Mouse (Mus musculus) embryonic facial prominence, embryonic 13.5 days (tissue): ENCODE measurements around the gene Gm27179. TPM values are rescaled to one million over a fixed set of nuclear protein-coding genes. Genes with fewer than 3 reads are reported as not detected.
A peak's percentile ranks its signal among the peaks of the same experiment; 100 is the strongest.
"Not testable (repeated sequence)": the region's sequence is repeated elsewhere in the genome, so short reads cannot be mapped to it uniquely, and the experiment has no call there.

Source experiments
- ATAC-seq: fragments of 200-750 bp; cut with Nextera tagmentation; 2 replicates; pipeline ENCODE4 v1.8.0; 2017; ENCODE audit warnings: low read depth; ENCODE audit not compliant: insufficient number of reproducible peaks, insufficient read depth, low FRiP score, low TSS enrichment
- H3K27ac ChIP-seq: fragments of 300-500 bp; sonication (generic); 2 replicates; pipeline ENCODE4 v1.5.1; 2015; ENCODE audit warnings: moderate library complexity, mild to moderate bottlenecking, inconsistent platforms
- H3K27me3 ChIP-seq: fragments of 300-500 bp; sonication (generic); 2 replicates; pipeline ENCODE4 v1.6.1; 2015; ENCODE audit warnings: mild to moderate bottlenecking, inconsistent platforms
- H3K36me3 ChIP-seq: fragments of 300-500 bp; sonication (generic); 2 replicates; pipeline ENCODE4 v1.6.1; 2015; ENCODE audit warnings: mild to moderate bottlenecking, inconsistent platforms
- H3K4me1 ChIP-seq: fragments of 300-500 bp; sonication (generic); 2 replicates; pipeline ENCODE4 v1.6.1; 2015; ENCODE audit warnings: inconsistent platforms
- H3K4me2 ChIP-seq: fragments of 300-500 bp; sonication (generic); 2 replicates; pipeline ENCODE4 v1.6.1; 2015; ENCODE audit warnings: moderate library complexity, mild to moderate bottlenecking, inconsistent platforms
- H3K4me3 ChIP-seq: fragments of 300-500 bp; sonication (generic); 2 replicates; pipeline ENCODE4 v1.5.1; 2015; ENCODE audit warnings: mild to moderate bottlenecking, inconsistent platforms
- H3K9ac ChIP-seq: fragments of 300-500 bp; sonication (generic); 2 replicates; pipeline ENCODE4 v1.6.1; 2015; ENCODE audit warnings: mild to moderate bottlenecking, inconsistent platforms
- H3K9me3 ChIP-seq: fragments of 300-500 bp; sonication (generic); 2 replicates; pipeline ENCODE4 v1.6.1; 2016; ENCODE audit warnings: inconsistent platforms
- WGBS: fragments of 180-500 bp; shearing (Covaris S2); methylation state at CpG from one replicate; pipeline ENCODE4 v1.1.7; 2015; ENCODE audit warnings: mixed read lengths; 5-methylcytosine and 5-hydroxymethylcytosine counted together
- polyA plus RNA-seq: library from polyadenylated mRNA; unstranded; fragments of >200 nt; fragmentation: Nextera tagmentation; extraction: Ambion mirVana; gene quantifications from 2 replicates; pipeline ENCODE4 v1.2.1, GENCODE M21; 2015

Gm27179 gene
- polyA plus RNA-seq, 1 experiment from 2014 or later = not detected

DNA sequence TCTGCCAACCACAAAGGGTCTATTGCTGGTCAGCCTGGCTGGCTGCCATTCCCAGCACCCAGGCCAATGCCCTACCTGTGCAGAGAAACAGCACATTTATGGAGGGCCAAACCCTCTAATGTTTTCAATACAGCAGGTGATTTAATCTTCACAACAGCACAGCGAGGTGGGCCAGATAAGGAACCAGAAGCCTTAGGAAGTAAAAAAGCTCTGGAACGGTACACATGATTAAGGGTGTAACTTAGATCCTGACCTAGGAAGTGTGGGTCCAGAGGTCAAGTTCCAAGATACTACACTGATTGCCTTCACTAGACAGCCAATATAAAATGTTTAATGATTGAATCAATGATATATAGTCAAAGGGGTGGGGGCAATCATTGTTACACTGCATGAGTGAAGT, 8.5 kb upstream of the Gm27179 start:
- H3K9ac ChIP-seq, H3K9me3 ChIP-seq, H3K4me1 ChIP-seq, H3K36me3 ChIP-seq, ATAC-seq, H3K27me3 ChIP-seq, H3K4me3 ChIP-seq, H3K4me2 ChIP-seq, H3K27ac ChIP-seq: not testable (repeated sequence)
- WGBS = no CpG with 5 or more reads among the region's 2 CpGs

DNA sequence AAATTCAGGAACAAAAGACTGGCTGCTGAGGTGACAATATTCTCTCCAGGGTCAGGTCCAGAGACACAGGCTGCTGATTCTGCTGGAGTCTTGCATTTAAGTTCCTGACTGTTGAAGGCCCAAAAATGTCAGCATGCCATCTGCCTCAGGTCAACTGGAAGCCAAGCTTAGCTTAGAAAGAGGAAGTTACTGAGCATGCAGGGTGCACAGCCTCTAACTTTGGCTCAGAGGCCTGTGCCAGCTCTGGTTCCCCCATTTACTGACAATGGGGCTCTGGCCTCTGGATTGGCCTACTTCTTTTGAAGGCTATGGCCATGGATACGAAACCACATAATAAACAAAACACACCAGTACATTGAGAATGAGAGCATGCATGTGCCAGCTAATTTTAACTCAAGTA, 5.3 kb downstream of the Gm27179 start:
- not testable (repeated sequence) for H3K4me1 ChIP-seq, H3K27ac ChIP-seq, H3K9ac ChIP-seq, H3K9me3 ChIP-seq, H3K4me2 ChIP-seq, H3K4me3 ChIP-seq, H3K27me3 ChIP-seq, H3K36me3 ChIP-seq, ATAC-seq
- no CpG with 5 or more reads among the region's 1 CpGs for WGBS

DNA sequence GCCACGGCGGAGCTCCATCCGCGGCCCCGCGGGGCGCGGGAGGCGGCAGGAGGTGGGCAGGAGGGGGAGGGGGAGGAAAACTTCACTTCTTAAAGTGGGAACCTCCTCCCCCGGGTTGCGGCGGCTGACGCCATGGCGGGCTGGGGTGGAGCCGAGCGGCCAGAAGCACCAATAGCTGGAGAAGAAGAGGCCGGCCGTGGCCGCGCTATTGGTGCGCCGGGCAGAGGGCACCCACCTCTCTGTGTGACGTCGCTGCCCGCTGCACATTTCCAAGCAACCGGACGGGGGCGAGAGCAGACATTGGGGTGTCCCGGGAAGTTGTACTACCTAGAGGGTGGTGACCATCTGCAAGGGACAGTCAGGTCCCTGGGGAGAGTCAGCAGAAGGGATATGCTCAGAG, 9.2 kb downstream of the Gm27179 start, which contains the start of gene Gm16867:
Gene Gm16867 (minus strand): TSS at position 189 of the 400 bp plus-strand sequence.
- H3K9me3 ChIP-seq, H3K27ac ChIP-seq, H3K4me1 ChIP-seq, H3K27me3 ChIP-seq, H3K9ac ChIP-seq, H3K36me3 ChIP-seq, H3K4me2 ChIP-seq, H3K4me3 ChIP-seq: not testable (repeated sequence)
- no CpG with 5 or more reads among the region's 29 CpGs for WGBS
- ATAC-seq = peak; percentile 97

DNA sequence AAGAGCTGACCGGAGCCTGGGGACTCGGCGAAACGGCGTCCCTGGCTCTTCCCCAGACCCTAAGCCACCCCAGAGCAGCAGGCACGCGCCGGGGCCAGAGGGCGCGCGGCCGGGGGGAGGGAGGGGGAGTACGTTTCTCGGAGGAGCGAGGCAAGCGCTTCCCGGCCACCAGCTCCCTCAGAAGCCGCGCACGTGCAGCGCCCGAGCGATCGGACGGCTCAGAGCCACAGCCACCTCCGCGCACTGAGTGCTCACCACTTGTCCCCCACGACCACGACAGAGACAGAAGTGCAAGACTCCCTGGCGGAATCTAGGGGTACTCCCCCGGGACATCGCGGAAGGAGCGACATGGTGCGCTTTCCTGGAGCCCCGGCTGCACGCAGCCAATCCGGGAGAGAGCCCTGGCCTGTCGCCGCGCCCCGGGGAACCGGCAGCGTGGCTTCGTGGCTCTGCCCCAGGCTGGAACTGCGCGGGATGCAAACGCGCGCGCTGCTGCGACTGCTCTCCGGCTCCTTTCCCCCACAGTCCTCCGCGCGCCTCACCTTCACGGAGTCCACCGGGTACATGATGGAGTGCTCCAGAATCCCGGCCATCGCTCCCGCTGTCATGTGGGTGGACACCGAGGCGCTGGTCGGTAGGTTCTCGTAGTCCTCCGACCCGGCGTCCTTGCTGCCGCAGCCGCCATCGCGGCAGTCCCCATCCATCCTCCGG, 9.8 kb downstream of the Gm27179 start:
- H3K27ac ChIP-seq, H3K36me3 ChIP-seq, H3K4me1 ChIP-seq, H3K9me3 ChIP-seq, H3K4me2 ChIP-seq, H3K4me3 ChIP-seq, H3K9ac ChIP-seq, H3K27me3 ChIP-seq: not testable (repeated sequence)
- peak; percentile 54; the same call in 1 of the 2 replicates for ATAC-seq
- no CpG with 5 or more reads among the region's 73 CpGs for WGBS

DNA sequence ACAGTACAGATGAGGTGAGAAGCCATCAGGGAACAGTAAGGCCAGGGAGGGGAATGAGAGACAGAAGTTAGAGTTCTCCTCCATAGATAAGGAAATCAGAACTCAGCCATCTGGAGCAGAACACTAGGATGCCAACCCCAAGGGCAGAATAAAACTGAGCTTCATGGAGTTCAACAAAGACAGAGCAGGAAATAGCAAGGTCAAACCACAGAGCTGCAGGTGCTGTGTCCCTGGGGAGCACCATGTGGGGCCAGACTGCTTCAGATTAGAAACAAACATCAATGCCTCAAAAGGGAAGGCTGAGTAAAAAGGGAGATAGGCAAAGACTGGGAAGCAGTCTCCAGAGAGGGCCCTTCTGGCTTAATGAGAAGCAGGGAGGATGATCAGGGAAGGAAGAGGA, 16.1 kb downstream of the Gm27179 start:
- ATAC-seq, H3K4me2 ChIP-seq: not testable (repeated sequence)

DNA sequence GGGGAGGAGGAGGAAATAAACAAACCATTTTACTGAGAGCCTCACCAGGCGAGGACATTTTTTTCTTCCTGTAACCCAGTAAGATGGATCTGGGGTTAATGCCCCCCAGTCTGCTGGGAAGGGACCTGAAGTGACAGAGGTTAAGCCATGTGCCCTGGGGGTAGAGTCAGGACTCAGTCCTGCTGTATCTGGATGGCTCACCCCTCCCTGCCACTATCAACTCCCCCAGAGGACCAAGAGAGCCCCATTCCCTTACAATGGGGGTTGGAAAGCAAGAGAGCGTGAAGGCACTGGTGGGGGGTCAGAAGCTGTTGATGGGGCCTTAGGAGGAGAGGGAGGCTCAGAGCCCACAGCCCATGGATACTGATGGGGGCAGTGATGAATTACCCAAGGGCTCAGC, 17.4 kb downstream of the Gm27179 start:
- not testable (repeated sequence) for H3K9ac ChIP-seq, H3K9me3 ChIP-seq, H3K36me3 ChIP-seq, H3K4me1 ChIP-seq, H3K4me3 ChIP-seq, H3K27me3 ChIP-seq, H3K27ac ChIP-seq, H3K4me2 ChIP-seq, ATAC-seq
- no CpG with 5 or more reads among the region's 2 CpGs for WGBS

More for the DNA sequence above, 16.1 kb downstream of the Gm27179 start:
- not testable (repeated sequence) for H3K4me1 ChIP-seq, H3K27ac ChIP-seq, H3K27me3 ChIP-seq, H3K9me3 ChIP-seq, H3K4me3 ChIP-seq, H3K36me3 ChIP-seq, H3K9ac ChIP-seq

DNA sequence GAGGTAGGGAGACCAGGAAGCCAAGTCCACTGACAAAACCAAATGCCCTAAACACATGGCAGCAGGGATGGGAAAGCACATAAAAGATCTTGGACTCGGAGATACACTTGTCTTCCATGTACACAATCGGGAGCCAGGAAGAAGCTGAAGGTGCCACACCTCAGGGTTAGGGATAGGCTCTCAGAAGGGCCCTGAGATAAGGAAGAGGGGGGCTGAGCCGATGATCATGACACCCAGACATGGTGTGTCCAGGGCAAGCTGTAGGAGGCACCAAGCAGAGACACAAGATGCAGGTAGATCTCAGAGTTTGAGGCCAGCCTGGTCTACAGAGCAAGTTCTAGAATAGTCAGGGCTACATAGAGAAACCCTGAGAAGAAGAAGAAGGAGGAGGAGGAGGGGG, 17.8 kb downstream of the Gm27179 start:
- H3K4me2 ChIP-seq, H3K4me1 ChIP-seq, H3K36me3 ChIP-seq, H3K9me3 ChIP-seq, H3K27me3 ChIP-seq, H3K4me3 ChIP-seq, H3K9ac ChIP-seq, ATAC-seq, H3K27ac ChIP-seq: not testable (repeated sequence)
- no CpG with 5 or more reads among the region's 3 CpGs for WGBS

DNA sequence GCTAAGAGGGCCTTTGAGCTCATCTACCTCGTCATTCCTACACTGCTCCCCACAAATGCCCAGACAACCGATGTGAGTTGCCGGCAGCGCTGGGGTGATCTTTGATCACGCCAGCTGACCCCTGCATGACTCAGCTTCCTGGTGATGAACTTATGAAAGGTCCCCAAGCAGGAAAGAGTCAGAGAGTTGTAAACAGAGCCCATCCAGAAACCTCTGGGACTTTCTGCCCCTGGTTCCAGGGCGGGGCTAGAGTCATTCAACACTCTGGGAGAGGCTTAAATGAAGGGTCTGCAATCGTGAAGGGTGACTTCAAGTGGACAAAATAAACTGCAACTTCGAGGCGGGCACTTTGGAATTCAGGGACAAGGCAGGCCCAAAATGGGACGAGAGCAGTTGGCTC, 24.3 kb downstream of the Gm27179 start:
- not testable (repeated sequence) for H3K9me3 ChIP-seq, H3K9ac ChIP-seq, H3K36me3 ChIP-seq, H3K4me3 ChIP-seq, H3K4me2 ChIP-seq, ATAC-seq, H3K4me1 ChIP-seq, H3K27ac ChIP-seq, H3K27me3 ChIP-seq
- WGBS = no CpG with 5 or more reads among the region's 10 CpGs

DNA sequence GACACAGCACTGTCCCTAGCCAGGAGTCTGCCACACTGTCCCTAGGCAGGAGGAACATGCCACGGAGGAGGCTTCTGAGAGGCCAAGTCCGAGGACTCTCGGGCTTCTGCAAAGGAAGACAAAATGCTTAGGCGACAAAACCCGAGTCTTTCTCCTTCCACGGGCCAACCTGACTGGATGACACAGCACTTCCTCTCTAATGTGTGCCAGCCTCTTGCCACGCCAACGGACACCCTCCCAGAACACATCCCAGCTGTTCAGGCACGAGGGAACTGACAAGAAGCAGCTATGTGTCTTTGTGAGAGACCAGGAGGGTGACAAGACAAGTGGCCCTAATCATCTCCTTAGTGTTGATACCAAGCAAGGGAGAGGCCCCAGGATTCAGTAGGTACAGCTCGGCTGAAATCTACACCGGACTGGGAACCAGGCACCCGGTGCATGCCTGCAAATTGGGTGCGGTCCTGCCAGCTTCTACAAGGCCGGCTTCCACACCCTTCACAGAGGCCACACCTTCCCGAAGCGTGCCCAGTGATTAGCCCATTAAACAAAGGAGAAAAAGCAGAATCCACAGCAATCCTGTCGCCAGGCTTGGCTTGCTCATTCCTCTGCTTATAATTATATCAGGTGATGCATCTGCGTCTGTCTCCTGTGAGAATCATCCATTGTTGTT, 26.7 kb downstream of the Gm27179 start:
- not testable (repeated sequence) for H3K4me1 ChIP-seq, H3K4me3 ChIP-seq, H3K9me3 ChIP-seq, H3K27me3 ChIP-seq, H3K4me2 ChIP-seq, ATAC-seq, H3K9ac ChIP-seq, H3K27ac ChIP-seq, H3K36me3 ChIP-seq
- WGBS = no CpG with 5 or more reads among the region's 18 CpGs

DNA sequence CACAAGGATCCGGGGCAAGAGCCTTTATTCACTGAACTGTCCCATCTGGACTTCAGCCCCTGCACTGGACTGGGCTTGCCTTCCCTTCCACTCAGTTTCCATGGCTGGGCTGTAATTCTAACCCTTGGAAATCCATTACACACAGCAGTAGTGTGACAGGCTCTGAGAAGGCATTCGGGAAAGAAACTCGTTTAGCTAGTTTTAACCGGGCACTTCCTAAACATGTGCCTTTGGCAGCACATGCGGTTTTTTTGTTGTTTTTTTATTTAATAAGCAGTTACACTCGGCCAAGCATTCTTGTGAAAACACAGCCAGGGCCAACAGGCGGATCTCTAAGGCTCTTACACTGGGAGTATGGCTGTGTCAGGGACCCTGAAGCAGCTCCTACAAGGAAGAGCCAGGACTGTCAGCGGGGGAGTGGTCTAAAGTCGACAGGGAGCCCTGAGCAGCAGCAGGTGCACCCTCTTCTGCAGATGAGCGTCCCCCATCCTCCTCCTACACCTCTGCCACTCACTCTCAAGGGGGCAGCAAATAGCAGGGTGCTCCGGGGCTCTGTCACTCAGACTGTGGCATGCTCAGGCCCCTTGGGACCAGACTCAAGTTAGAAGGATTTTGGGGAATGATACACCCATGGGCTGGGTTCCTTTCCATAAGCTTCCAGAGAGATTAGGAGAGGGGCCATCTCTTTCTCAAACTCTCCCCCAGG, 38.3 kb downstream of the Gm27179 start:
- not testable (repeated sequence) for H3K36me3 ChIP-seq, H3K4me3 ChIP-seq, H3K9me3 ChIP-seq, H3K27ac ChIP-seq, H3K4me2 ChIP-seq, H3K27me3 ChIP-seq, H3K9ac ChIP-seq, H3K4me1 ChIP-seq
- WGBS = no CpG with 5 or more reads among the region's 11 CpGs
- peak; percentile 56 for ATAC-seq

DNA sequence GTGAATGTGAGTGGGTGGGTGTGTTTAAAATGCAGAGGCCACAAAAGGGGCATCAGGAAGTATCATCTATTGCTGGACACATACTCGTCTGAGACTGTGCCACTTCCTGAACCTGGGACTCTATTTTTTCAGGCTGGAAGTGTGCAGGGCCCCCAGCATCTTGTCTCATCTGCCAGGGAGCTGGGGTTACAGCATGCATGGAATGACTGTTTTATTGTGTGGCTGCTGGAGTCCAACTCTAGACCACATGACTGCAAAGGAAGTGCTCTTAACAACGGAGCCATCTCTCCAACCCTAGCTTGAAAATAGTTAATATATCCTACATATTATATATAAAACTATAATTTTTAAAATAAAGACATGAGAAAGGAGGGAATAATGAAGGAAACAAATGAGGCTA, 39.0 kb downstream of the Gm27179 start:
- not testable (repeated sequence) for ATAC-seq, H3K27ac ChIP-seq, H3K4me3 ChIP-seq, H3K9ac ChIP-seq, H3K27me3 ChIP-seq, H3K4me1 ChIP-seq, H3K36me3 ChIP-seq, H3K9me3 ChIP-seq, H3K4me2 ChIP-seq
- whole genome bisulfite sequencing = no CpG with 5 or more reads among the region's 2 CpGs

DNA sequence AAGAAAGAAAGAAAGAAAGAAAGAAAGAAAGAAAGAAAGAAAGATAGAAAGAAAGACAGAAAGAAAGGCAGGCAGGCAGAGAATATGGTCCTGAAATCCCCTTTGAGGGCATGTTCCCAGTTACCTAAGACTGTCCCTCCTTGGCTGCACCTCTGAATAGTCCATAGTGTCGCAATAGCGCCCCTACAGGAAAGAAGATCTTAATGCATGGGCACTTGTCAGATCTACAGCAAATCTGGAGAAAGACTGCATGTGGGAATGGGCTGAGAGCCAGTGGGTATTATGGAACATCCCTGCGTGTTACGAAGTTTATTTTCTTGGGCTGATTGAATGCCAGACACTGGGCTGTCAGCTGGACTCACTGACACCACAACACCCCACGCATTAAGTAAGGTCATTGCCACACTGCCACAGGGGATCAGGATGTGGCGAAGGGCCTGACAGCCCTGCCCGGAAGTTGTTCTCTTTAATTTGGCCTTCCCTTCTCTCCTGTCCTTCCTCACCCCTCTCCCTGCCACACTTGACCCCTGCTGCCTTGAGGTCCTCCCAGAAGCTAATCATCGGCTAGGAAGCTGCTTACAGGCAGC, 42.1 kb downstream of the Gm27179 start:
- ATAC-seq, H3K4me1 ChIP-seq, H3K9me3 ChIP-seq, H3K27me3 ChIP-seq, H3K4me3 ChIP-seq, H3K4me2 ChIP-seq, H3K36me3 ChIP-seq, H3K27ac ChIP-seq, H3K9ac ChIP-seq: not testable (repeated sequence)
- no CpG with 5 or more reads among the region's 8 CpGs for WGBS
